Mouse (Mus musculus) granulocyte monocyte progenitor cell, adult 5-6 weeks (primary cell): Measurements from ENCODE around the gene Fndc3b. TPM values are rescaled to one million over a fixed set of nuclear protein-coding genes. Genes with fewer than 3 reads are reported as not detected.

Source experiments
- ATAC-seq: replicated peaks from 2 replicates; pipeline ENCODE4 v1.8.0; 2016; ENCODE audit warnings: mild to moderate bottlenecking, moderate TSS enrichment, inconsistent platforms; ENCODE audit not compliant: poor library complexity, severe bottlenecking
- total RNA-seq, 2 experiments: library from RNA; stranded (forward) in 1 of 2; stranded (reverse) in 1 of 2; fragments of 200-712, 200-1000 nt in 1 of 2; fragments of >200 nt in 1 of 2; fragmentation: Nextera tagmentation in 1 of 2; gene quantifications; 2 replicates each; pipeline ENCODE4 v1.2.3; 2014 to 2017

The Fndc3b gene
- total RNA-seq, 2 experiments from 2014 or later = 21.3 to 48.8 TPM

- no peak for ATAC-seq
Measured at GRCm38 (mm10) chr3:27626301-27626700, 84.8 kb downstream of the Fndc3b start.

DNA sequence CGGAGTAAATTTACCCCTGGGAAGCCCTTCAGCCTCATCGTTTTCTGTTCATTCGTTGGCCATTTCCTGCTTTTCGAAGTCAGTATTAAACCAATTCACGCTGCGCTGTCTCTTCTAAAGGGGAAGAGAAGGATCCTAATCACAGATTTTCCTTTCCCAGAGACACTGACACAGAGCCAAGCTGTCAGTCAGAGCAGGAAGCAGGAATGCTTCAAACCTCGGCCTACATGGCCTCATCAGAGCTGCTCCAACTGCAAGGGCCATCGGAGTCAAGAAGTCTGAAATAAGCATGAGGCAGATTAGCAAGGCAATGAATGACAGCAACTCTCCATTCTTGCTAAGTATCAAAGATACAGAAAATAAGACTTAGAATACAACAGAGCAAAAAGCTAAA lies 85.5 kb downstream of the Fndc3b start:
- ATAC-seq = 0 out of 2 replicates have a peak, but pooled peaks have one; percentile 5

- peak; percentile 79 for ATAC-seq
Measured at GRCm38 (mm10) chr3:27624974-27625591, 86.0 kb downstream of the Fndc3b start.

DNA sequence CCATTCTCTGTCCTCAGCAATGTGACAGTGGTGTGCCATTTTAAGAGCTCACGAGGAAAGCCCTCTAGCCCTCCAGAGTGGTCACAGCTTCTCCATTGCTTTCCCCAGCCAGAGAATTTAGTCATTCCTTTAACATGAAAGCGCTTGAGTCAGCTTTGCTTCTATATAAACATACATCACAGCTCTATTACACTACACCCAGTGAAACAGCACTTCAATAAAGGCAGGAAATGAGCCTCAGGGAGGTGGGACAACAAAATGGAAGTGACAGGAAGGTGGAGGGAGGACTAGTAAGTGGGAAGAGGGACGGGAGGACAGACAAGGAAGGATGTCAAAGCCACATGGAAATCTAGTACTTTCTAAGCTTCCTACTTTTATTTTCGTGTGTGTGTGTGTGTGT lies 88.7 kb downstream of the Fndc3b start:
- no peak for ATAC-seq

DNA sequence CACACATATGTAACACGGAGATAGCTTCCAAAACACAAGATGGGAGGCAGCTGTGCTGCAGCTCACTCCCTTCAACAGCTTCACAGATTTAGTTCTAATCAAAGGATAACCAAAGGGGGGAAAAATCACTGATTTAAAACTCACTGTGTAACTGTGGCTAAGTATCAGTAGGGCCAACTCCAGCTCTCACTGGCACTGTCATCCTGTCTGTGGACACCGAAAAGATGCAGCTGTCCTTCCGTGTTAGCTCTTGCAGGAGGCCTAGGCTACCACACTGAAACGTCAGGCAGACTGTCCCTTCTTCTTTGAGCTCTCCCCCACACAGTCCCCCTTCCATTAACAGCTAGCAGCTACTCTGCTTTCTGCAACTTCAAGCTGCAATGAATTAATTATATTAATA lies 89.9 kb downstream of the Fndc3b start:
- ATAC-seq = no peak

GRCm38 (mm10) chr3:27617733-27618132 lies 93.4 kb downstream of the Fndc3b start:
- ATAC-seq = peak; percentile 79

- peak; percentile 44 for ATAC-seq
Measured at GRCm38 (mm10) chr3:27617237-27617499, 93.9 kb downstream of the Fndc3b start.

DNA sequence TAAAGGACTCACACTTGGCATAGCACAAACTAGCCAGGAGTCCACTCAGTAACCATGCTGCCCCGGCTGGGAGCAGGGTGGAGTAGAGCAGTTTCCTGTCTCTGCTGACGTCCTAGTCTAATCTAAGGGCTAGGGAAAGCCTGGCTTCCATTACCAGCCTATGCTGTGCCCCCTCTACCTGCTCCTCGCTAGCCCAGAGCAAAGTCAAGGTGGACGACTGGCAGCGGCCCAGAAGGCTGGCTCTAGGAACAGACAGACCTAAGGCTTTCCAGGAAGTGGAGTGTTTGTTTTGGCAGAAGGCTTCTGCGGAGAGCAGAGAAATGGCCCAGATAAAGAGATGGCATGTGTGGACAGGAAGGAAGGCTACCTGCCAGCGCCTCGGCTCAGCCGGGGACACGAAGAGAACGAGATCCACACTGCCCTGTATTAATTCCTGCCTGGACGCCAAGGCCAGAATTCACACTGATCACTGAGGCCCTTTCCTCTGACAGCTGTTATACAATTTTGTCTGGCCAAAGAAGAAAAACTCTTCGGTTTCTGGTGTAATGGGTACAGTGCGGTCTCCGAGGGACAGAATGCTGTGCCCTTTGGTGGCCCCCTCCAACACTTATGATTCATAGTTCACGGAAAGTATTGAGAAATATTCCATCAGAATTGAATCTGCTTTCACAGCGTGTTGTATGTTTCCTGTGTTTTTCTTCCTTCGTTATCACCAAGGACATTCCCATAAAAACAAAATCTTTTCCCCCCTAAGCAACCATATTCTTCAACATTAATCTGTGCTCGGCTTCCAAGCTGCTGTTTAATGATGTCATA lies 94.5 kb downstream of the Fndc3b start:
- ATAC-seq = peak; percentile 52

GRCm38 (mm10) chr3:27615479-27615878 lies 95.6 kb downstream of the Fndc3b start:
- ATAC-seq = peak; percentile 29

- no peak for ATAC-seq
Measured at GRCm38 (mm10) chr3:27613828-27614227, 97.3 kb downstream of the Fndc3b start.

DNA sequence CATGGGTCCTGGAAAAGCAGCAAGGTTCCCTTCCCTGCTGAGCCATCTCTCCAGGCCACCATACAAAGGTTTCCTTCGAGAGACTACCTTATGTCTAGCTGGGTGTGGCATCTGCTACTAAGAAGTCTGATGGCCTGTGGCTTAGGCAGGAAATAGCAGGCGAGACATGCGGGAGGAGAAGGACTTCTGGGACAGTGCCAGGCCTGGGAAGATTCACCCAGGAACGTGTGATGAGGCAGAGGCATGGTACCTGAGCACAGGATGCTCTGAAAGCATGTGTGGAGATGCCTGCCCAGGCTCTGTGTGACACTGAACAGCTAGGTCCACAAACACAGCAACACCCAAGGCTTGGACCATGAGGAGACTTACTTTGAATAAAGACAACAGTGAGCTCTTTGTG lies 98.1 kb downstream of the Fndc3b start:
- no peak for ATAC-seq

GRCm38 (mm10) chr3:27611986-27612385 lies 99.1 kb downstream of the Fndc3b start:
- no peak for ATAC-seq

DNA sequence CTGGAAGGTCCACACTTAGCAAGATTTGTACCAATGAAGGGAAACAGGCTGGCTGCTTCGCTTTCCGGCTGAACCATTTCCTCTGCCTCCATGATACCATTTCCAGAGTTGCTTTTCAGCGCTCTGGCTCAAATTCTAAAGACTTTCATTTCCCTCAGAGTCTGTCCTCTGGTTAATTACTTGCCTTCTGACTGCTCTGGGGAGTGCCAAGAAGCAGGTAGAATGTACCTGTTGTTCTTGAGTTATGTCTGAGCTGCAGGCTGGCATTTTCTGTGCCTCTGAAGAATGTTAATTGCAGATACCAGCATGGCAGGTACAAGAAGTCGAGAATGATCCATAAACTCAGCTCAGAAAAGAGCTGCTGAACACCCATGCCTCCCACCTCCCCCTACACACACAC lies 100.6 kb downstream of the Fndc3b start:
- no peak for ATAC-seq

DNA sequence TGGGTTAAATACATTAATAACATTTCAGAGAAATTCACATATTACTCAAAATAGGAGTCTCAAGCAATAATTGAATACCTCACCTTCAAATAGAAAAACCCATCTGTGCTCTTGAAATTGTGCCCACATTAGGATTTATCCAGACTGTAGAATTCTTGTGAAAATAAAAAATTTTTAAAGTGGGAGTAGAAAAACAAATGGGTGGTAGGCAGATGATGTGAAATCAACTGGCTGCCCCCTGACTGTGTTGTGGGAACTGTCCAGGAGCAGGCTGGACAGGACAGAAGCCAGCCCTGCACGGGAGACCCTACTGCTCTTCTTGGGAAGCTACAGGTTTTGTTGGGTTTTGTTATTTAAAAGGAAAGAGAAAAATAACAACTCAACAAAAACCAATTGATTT lies 101.0 kb downstream of the Fndc3b start:
- no peak for ATAC-seq

- no peak for ATAC-seq
Measured at GRCm38 (mm10) chr3:27607796-27608151, 103.3 kb downstream of the Fndc3b start.

DNA sequence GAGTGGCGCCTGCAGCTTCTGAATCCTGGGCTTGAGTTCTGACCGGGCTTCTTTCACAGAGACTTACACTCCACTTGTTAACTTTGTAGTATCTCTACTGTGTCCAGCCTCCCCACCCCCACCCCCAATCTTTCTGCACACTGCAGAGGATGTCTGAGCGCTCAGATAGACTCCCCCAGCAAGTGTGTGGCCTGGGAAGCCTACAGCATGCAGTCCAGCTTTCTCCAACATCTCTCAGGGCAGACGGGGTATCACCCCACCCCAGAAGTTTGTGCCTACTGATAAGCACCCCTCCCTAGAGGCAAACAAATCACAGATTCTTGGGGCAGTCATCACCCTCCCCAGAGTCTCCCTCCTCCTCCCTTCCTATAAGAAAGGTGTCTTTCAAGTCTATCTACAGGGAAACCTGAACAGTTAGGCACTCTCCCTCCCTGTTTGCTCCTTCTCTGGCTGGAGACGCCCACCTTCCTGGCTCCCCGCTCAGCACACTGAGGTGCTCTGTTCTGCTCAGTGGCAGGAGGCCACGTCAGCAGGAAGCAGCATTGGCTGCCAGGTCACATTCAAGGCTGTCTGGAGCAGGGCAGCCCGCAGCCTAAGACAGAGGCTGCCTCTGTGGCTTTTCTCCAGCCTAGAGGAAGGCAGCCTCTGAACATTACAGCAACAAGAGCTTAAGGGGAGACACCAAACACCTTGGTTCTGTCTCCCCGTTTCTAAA lies 103.9 kb downstream of the Fndc3b start:
- ATAC-seq = peak; percentile 52; the same call in 1 of the 2 replicates

- ATAC-seq = no peak
Measured at GRCm38 (mm10) chr3:27606626-27607025, 104.5 kb downstream of the Fndc3b start.

DNA sequence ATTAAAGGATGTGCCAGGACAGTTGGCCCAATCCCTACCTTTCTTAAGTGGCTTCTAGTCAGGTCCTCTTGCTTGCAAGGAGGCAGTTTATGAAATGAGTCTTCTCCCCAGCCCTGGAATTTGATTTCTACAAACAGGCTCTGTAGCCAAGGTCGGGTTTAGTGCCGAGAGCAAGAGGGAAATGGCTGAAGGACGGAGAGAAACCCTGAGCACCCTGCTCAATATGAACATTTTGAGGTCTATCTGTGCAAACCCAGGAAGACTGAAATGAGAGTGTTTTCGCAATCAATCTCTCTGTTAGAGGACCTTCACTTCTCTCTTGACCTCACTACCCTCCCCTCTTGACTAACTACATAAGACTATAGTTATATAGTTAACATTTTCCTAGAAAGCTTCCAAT lies 105.5 kb downstream of the Fndc3b start:
- peak; percentile 62 for ATAC-seq

DNA sequence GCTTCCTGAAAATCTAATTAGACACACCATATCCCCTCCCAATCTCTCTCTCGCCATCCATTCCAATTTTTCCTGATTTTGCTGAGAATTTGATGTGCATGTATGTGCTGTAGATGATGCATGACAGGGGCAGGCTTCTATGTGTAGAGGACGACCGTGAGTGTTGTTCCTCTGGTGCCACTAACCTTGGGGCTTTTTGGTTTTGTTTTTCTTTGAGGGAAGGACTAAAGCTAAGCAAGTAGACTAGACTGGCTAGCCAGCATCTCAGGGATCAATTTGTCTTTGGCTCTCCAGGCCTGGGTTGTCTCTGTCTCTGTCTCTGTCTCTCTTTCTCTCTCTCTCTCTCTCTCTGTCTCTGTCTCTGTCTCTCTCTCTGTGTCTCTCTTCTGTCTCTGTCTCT lies 106.0 kb downstream of the Fndc3b start:
- ATAC-seq = no peak

DNA sequence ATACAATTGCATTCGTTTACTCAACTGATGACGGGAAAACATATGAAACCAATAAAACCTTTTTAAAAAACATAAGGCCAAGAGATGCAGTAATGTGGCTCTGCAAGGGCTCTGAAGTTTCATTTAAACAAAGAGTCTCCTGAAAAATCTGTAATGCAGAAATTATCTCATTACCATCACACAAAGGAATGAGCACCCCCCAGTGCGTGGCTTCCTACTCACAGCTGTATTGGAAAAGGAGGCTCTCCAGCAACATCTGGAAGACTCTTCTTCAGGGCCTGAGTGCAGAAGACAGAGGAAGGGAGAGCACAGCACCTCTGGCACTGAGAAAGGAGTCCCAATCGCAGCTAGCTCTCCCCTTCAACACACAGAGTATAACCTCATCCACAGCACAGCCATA lies 106.5 kb downstream of the Fndc3b start:
- no peak for ATAC-seq

GRCm38 (mm10) chr3:27603905-27604620 lies 107.0 kb downstream of the Fndc3b start:
- no peak for ATAC-seq
